Mouse (Mus musculus) forelimb bud, embryonic 11.5 days (tissue): ENCODE data around the gene Hoxd9.
A peak's percentile ranks its signal among the peaks of the same experiment; 100 is the strongest.

Experiments
- DNase-seq: peaks from one replicate; pipeline ENCODE4 v3.0.0-alpha.2; 2012; ENCODE audit warnings: low read depth, low spot score

The Hoxd9 gene

GRCm38 (mm10) chr2:74683471-74683951 lies 14.0 kb upstream of the Hoxd9 start:
- no peak for DNase-seq

GRCm38 (mm10) chr2:74684106-74684505 lies 13.4 kb upstream of the Hoxd9 start:
- DNase-seq = no peak

GRCm38 (mm10) chr2:74685059-74685603 lies 12.4 kb upstream of the Hoxd9 start:
- DNase-seq = no peak

GRCm38 (mm10) chr2:74686301-74686987 lies 11.1 kb upstream of the Hoxd9 start:
- DNase-seq = peak; percentile 91

- no peak for DNase-seq
Measured at GRCm38 (mm10) chr2:74686988-74687697, 10.4 kb upstream of the Hoxd9 start.

GRCm38 (mm10) chr2:74687698-74688555 lies 9.6 kb upstream of the Hoxd9 start:
- DNase-seq = no peak

GRCm38 (mm10) chr2:74688795-74689573 lies 8.5 kb upstream of the Hoxd9 start:
- DNase-seq = no peak

GRCm38 (mm10) chr2:74689574-74690337 lies 7.8 kb upstream of the Hoxd9 start:
- DNase-seq = no peak

- no peak for DNase-seq
Measured at GRCm38 (mm10) chr2:74690338-74690716, 7.2 kb upstream of the Hoxd9 start.

- peak; percentile 94 for DNase-seq
Measured at GRCm38 (mm10) chr2:74691022-74691951, 6.2 kb upstream of the Hoxd9 start, which contains the start of gene Hoxd10. Gene Hoxd10 (plus strand): TSS chr2:74691924.

GRCm38 (mm10) chr2:74691995-74692807 lies 5.3 kb upstream of the Hoxd9 start:
- DNase-seq = no peak

- no peak for DNase-seq
Measured at GRCm38 (mm10) chr2:74692808-74693431, 4.6 kb upstream of the Hoxd9 start.

GRCm38 (mm10) chr2:74693432-74693827 lies 4.1 kb upstream of the Hoxd9 start:
- DNase-seq = no peak

GRCm38 (mm10) chr2:74694066-74694465 lies 3.5 kb upstream of the Hoxd9 start:
- peak; percentile 81 for DNase-seq

- no peak for DNase-seq
Measured at GRCm38 (mm10) chr2:74695383-74695782, 2.1 kb upstream of the Hoxd9 start.

GRCm38 (mm10) chr2:74695813-74696430 lies 1.6 kb upstream of the Hoxd9 start:
- DNase-seq = no peak
